ENCODE assay signal across 10 mouse cellular contexts in the genomic region with DNA sequence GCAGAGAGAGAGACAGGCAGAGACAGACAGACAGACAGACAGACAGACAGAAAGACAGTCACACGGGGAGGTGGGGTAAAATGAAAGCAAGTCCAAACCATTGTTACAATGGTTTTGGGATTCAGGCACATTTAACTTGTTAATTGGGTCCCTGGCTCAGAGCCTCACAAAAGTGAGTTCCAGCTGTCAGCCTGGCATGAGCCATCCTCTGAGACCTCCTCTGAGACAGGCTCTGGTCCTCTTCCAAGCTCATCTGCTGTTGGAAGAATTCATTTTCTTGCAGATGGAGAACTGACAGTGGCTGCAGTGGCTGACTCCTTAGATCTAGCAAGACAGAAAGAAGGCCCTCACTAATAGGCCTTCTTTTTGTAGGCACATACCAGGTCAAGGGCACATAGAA. TPM values are rescaled to one million over a fixed set of nuclear protein-coding genes. Genes with fewer than 3 reads are reported as not detected.
A peak's percentile ranks its signal among the peaks of the same experiment; 100 is the strongest.
DNase-seq lines count a peak whose midpoint lies in the region; ATAC-seq lines count a peak whose summit lies in the region.
"Had no signal": no experiment of that assay in that cellular context is flagged by ENCODE, and none has a peak within 500 bp of the region (broad histone marks: within the 10 kb centered on the region; RNA-seq: fewer than 3 reads in every experiment).

No protein-coding gene starts in this region.

- H3K9me3 ChIP-seq in midbrain, embryonic 15.5 days = no peaks in the 10 kb centered on the region
- H3K9me3 ChIP-seq in midbrain, embryonic 16.5 days (replicated peaks; ENCODE audit: control insufficient read depth, low read length, poor library complexity, severe bottlenecking) = no peaks in the 10 kb centered on the region

- no peaks in the 10 kb centered on the region for H3K27me3 ChIP-seq in midbrain, embryonic 15.5 days (replicated peaks)
- H3K27me3 ChIP-seq in midbrain, embryonic 16.5 days (ENCODE audit: control insufficient read depth, insufficient read depth, low read depth, low read length) = no peaks in the 10 kb centered on the region

- H3K4me1 ChIP-seq in midbrain, embryonic 15.5 days = peaks cover 4% of the 10 kb centered on the region; the same call in 1 of the 2 replicates
- H3K4me1 ChIP-seq in midbrain, embryonic 16.5 days (ENCODE audit: control insufficient read depth, insufficient read depth, low read length) = no peaks in the 10 kb centered on the region

- no peak overlapping the region for H3K4me2 ChIP-seq in midbrain, embryonic 15.5 days
- H3K4me2 ChIP-seq in midbrain, embryonic 16.5 days (ENCODE audit: low read length) = no peak overlapping the region

- no peaks in the 10 kb centered on the region for H3K36me3 ChIP-seq in midbrain, embryonic 15.5 days (replicated peaks)
- H3K36me3 ChIP-seq in midbrain, embryonic 16.5 days (ENCODE audit: control insufficient read depth, insufficient read depth, low read length) = no peaks in the 10 kb centered on the region

- 17% methylated on average over 1 of the region's 1 CpGs for WGBS in midbrain, embryonic 15.5 days
- WGBS in midbrain, embryonic 16.5 days = 29% methylated on average over 1 of the region's 1 CpGs

- DNase-seq in frontal cortex, postnatal 25 days (ENCODE audit: low spot score in 2 of 2) = no peak
- DNase-seq in layer of hippocampus, postnatal 14 days (ENCODE audit: low spot score in 2 of 2) = peak; percentile 63 to 84
- peak; percentile 34 to 58 for DNase-seq in right cerebral cortex, postnatal 36 days (ENCODE audit: low spot score in 2 of 2)
- DNase-seq in adrenal gland, adult (ENCODE audit: inconsistent age in 2 of 2, low spot score in 1 of 2) = no peak
- no peak for DNase-seq in urinary bladder, postnatal 4 days (ENCODE audit: low spot score in 2 of 2)

- peak; percentile 93 for ATAC-seq in frontal cortex, adult (ENCODE audit: low TSS enrichment)
- 0 out of 2 replicates have a peak, but pooled peaks have one; percentile 20 for ATAC-seq in midbrain, embryonic 15.5 days (replicated peaks)
- ATAC-seq in midbrain, embryonic 16.5 days = no peak
- ATAC-seq: CD4-positive, CD25-positive, alpha-beta regulatory T cell, adult 4 months had no signal

- H3K4me3 ChIP-seq in midbrain, embryonic 15.5 days = no peak overlapping the region
- no peak overlapping the region for H3K4me3 ChIP-seq in midbrain, embryonic 16.5 days (ENCODE audit: low read depth, low read length)

- H3K9ac ChIP-seq in midbrain, embryonic 15.5 days = no peak overlapping the region
- no peak overlapping the region for H3K9ac ChIP-seq in midbrain, embryonic 16.5 days (ENCODE audit: low read depth, low read length)
- H3K9ac ChIP-seq: liver, embryonic 14.5 days had no signal

- no peak overlapping the region; the same call in 1 of the 2 replicates for H3K27ac ChIP-seq in midbrain, embryonic 15.5 days
- no peak overlapping the region for H3K27ac ChIP-seq in midbrain, embryonic 16.5 days (ENCODE audit: low read length)
- H3K27ac ChIP-seq: liver, embryonic 14.5 days had no signal

RNA-seq across cellular contexts. Expression of a gene that starts 6.9 kb away (rescaled TPM):
- 9.6 and 11.9 TPM in 2 replicates for polyA plus RNA-seq in midbrain, embryonic 15.5 days (2015; fragmentation: Nextera tagmentation; extraction: Ambion mirVana)
- polyA plus RNA-seq in midbrain, embryonic 16.5 days (2015; fragmentation: Nextera tagmentation; extraction: Ambion mirVana) = 7.0 and 9.1 TPM in 2 replicates
- total RNA-seq in layer of hippocampus, postnatal 14 days (2021) = 1 to 10 TPM; 5.4 to 6.0 TPM
- polyA plus RNA-seq: CD4-positive, CD25-positive, alpha-beta regulatory T cell, adult 4 months had no signal

Comparison
In these comparisons a context has a peak if more than half of its experiments do, and no peak if none do; other contexts are left out.
1. DNase-seq: peak in layer of hippocampus, postnatal 14 days (2 of 2) and right cerebral cortex, postnatal 36 days (2 of 2); none in frontal cortex, postnatal 25 days (0 of 2), adrenal gland, adult (0 of 2) and urinary bladder, postnatal 4 days (0 of 2).